Mouse (Mus musculus): ENCODE data around the gene Boll.

- TF ChIP-seq CTCF (IDR thresholded peaks at IDR 0.05; ENCODE audit: extremely low read depth, insufficient read depth, insufficient read length, insufficient replicate concordance) (no peak), POLR2A (IDR thresholded peaks at IDR 0.05; ENCODE audit: low read depth, low read length) (no peak)
Observed at GRCm38 (mm10) chr1:55213936-55214335, 149.3 kb downstream of the Boll start.
